Mouse (Mus musculus): ENCODE results near the gene Lpp.

Lpp gene

DNA sequence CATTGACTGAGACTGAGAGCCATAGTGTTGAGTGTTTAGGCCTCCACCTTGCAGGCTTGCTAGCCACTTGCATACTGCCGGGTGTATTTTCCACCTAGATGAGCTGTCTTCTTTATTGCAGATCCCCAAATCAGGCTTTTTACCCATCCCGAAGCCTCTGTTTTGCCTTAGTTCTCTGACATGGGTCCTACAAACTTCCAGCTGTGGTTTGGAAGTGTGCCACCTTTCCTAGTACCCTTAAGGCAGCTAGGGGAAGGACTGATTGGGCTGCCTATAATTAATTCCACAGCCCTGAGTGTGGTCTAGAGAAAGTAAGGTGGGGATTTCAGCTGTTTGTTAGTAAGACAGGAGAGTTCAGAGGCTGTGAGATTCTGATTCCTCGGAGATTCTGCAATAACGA lies 399.5 kb downstream of the Lpp start:
- DNase-seq (ENCODE audit: low read depth, low spot score) = no peak

DNA sequence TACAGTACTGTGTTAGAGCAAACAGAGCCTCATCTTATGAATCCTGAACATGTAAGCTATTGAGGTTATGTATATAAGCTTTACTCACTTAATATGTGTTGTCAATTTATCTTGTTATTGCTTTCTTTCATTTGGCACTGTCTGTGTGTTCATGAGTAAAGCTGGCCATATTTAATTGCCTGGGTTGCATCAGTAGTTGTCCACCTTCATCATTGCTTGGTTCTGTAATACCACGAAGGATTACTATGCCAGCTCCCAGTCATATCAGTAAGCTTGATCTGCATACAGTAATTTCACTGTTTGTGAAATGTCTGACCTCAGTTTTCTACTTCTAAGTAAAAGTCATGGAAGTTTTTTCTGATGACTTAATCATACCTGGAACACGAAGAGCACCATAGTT lies 401.4 kb downstream of the Lpp start:
- DNase-seq (ENCODE audit: low read depth, low spot score) = no peak

DNA sequence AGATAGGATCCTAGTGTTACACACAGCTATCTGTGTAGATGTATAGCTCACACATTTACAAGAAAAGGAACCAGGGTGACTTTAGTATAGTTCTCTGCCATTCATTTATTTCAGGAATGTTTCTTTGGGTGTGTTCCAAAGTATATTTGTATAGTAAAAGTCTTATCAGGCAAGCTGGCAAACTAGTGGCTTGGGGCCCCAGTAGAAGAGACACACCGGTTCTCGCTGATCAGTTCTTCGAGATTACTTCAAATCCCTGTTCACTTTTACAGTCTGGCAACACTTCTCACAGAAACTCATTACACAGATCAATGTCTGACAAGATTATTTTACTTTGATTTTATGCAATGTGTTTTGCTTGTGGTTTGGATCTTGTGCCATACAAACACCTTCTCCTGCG lies 408.0 kb downstream of the Lpp start:
- DNase-seq (ENCODE audit: low read depth, low spot score) = no peak

DNA sequence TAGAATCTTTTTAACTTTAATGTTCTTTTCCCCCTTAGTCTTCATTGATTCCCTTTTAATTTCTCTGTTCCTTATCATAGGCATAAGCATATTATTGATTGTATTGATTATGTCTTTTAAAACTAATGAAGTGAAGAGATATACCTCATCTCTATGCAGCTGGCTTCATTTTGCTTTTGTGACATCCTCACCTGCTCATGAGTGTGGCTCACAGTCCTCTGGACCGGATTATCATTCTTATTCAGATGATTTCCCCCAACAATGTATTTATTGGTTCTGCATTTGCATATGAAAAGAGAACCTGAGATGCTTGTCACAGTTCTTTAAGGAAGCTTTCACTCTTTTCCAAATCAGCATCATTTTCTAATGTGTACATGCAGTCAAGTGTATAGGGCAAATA lies 408.5 kb downstream of the Lpp start:
- DNase-seq (ENCODE audit: low read depth, low spot score) = no peak

DNA sequence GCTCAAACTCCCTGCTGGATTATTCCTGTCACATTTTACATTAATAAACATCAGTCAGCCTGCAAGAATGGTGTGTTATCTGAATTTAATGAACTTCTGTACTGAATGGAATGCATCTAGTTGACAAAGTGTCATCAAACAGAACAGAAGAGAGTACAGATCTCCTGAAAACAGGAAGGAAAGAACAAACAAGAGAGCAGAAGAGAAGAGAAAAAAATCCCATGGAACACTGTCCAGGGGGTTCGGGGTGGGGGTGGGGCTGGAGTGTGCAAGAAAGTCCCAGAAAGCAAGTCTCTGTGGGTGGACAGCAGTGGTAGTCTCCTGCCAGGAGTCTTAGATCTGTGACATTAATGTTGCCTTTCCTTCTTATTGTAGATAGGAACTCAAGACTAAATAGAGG lies 412.8 kb downstream of the Lpp start:
- no peak for DNase-seq (ENCODE audit: low read depth, low spot score)

DNA sequence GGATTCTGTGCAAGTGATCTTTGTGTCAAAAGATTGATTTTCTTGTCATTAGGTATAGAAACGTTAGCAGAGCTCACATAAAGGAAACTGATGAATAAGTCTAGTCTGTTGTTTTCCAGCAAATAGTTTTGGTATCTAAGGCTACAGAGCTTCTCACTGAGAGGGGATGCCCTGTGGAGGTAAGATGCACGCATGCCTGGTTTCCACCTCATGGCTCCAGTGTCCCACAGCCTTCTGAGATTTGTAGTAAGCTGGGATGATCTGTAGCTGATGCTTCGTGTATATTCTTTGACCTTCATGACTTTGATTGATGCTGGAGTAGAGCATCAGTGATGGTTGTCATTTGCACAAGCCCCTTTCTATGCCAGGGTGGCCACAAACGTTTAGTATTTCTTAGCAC lies 414.3 kb downstream of the Lpp start:
- DNase-seq (ENCODE audit: low read depth, low spot score) = no peak

DNA sequence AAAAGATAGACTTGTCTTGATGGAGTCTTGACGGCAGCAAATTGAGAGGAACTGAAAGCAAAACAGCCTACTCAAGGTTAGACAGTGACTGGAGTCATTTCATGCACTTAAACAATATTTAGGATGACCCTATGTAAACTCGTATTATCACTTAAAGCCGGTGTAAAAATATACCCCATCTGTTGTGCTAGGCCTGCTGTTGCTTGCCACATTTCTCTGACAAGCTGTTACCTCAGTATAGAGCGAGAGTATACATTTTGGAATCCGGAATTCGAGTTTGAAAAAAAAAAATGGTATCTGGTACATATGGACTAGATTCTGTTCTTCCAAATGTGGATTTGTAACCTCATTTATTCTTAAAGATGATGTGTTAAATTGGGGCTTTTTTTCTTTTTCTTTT lies 416.5 kb downstream of the Lpp start:
- DNase-seq (ENCODE audit: low read depth, low spot score) = no peak

DNA sequence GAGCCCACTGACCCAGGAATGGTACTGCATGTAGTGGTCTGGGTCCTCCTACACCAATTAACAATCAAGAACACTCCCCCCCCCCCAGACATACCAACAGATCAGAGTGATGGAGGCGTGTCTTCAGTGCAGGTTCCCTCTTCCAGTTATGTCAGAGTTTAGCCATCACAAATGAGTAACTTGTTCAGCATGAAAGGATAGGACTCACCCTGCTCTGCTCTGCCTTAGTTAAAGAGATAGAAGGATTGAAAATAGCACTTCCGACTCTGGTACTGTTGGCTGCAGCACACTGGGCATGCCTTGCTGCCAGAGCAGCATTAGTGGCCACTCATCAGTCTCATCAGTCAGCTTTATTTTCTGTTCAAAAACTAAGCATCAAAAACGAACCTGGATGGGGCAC lies 423.3 kb downstream of the Lpp start:
- no peak for DNase-seq (ENCODE audit: low read depth, low spot score)

DNA sequence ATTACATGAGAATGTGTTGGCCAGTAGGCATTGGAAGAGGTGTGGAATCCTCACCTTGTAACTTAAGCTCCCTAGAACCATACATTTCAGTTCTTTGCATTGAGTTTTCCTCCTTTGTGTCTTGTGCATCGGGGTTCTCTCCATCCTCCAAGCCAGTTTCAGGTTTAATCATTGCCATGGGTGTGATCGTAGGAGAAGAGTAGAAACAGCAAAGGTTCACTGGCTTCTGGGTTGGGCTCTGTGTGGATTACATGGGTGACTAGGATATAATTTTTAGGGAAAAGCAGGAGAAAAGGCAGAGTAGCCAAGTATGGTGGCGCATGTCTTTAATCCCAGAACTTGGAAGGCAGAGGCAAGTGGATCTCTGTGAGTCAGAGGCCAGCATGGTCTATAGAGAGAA lies 424.1 kb downstream of the Lpp start:
- DNase-seq (ENCODE audit: low read depth, low spot score) = no peak

DNA sequence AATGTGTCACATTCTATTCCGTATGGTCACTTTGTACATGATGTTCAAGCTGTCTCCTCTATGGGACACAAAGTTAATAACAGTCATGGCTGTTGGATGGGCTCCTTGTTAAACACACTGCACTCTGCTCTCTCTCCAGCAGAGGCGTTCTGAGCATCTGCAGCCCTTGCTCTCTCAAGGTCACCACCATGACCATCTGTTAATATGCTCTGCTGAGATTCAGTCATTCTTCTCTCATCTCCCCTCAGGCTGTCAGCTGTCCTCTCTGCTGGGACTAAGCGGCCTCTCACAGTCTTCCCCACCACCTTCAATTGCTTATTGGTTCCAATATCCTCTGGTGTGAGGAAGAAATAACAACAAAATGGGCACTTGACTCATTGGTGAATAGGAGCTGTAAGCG lies 425.8 kb downstream of the Lpp start:
- DNase-seq (ENCODE audit: low read depth, low spot score) = no peak

DNA sequence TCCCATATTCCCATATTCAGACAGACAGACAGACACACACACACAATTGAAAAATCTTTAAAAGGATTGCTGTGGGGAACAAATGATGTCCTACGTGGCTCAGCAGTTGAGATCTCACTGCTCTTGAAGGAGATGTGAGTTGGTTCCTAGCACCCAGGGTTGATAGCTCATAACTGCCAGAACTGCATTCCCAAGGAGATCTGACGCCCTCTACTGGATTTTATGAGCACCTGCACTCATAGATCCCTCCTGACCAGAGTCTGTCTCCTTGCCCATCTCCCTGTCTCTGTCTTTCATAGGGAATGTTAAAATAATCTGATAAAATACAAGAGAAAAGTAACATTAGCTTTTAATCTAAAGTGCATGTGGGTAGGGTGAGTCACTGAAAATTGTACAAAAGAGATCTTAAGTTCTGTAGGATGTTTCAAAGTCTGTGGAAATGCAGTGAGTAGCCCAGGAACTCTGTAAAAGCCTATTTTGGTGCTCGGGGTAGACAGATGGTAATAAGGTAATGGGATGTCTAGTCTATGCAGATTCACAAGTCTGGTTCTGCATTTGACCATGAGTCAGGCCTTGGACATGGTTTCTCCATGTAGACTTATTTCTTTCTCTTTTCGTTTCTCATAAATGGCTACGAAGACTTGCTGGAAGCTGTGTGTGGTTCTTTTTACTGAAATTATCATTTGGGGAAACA lies 429.0 kb downstream of the Lpp start:
- no peak for DNase-seq (ENCODE audit: low read depth, low spot score)

DNA sequence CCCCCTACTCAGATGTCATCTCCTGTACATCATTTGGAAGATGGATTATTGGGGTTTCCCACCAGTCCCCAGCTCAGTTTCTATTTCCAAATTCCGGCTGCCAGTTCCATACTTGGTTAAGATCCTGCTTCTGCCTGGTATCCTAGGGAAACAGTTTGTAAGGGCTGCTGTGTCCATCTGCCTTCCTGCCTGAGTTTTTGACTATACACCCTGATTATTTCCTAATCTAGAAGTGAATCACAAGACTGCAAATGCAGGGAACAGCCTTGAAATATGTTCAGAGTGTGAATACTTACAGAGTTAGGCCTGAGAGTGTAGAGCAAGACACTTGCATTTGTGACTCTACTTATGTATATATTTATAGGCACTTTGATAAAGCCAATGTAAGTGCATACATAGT lies 429.6 kb downstream of the Lpp start:
- no peak for DNase-seq (ENCODE audit: low read depth, low spot score)

DNA sequence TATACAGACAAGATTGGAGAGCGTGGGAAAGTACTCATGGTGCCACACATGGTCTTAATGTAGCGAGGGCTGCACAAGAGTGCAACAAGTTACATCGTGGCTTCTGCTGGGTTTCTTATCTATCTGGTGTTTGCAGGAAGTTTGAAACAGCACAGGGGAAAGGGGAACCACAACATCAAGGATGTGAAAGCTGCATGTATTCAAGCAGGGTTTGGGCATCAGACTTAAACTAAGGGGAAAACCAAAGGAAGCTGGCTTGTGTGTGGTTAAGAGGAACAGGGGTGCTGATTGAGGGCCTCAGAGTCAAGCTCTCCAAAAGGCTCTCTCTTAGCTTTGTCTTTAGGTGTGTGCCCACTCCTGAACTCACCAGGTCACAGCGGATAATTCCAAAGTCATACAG lies 433.1 kb downstream of the Lpp start:
- DNase-seq (ENCODE audit: low read depth, low spot score) = peak; percentile 54

DNA sequence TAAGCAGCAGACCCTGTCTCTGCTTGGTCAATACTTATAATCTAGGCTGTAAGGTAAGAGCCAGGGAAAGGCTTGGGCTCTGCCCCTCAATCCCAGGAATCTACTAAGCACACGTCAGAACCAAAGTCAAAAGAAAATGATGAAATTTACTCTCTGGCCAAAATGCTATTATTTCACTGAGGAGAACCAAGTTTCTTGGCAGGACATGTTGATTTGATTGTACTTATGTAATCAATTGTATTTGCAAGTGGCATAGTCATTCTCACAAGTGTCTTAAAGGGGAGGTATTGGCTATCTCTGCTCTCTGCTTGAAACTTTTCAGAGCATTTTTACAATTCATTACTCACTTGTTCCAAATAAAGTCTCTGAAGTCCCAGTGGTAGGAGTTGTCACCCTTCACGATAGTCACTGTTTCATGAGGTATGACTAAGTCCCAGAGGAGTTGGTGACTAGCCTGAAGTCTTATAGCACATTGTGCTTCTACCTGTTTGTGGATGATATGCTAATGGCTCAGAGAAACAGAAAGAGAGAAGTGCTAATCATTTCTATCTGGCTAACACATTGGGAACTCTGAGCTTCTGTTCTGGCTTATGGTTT lies 435.0 kb downstream of the Lpp start:
- no peak for DNase-seq (ENCODE audit: low read depth, low spot score)

DNA sequence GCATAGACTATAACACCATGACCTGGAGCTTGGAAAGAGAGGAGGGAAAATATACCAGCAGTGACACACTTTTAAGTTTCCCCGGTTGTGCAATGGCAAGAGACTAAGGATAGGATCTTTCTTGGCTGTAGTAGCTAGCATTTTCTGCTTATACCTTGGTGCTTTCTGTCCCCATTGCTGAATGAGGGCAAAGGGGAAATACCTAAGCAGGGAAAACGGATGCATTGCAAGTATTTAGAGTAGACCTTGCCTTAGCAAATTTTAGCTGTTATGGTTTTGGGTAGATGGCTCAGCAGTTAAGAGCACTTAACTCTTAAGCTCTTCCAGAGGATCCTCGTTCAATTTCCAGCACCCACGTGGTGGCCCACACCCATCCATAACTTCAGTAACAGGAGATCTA lies 436.6 kb downstream of the Lpp start:
- DNase-seq (ENCODE audit: low read depth, low spot score) = no peak

DNA sequence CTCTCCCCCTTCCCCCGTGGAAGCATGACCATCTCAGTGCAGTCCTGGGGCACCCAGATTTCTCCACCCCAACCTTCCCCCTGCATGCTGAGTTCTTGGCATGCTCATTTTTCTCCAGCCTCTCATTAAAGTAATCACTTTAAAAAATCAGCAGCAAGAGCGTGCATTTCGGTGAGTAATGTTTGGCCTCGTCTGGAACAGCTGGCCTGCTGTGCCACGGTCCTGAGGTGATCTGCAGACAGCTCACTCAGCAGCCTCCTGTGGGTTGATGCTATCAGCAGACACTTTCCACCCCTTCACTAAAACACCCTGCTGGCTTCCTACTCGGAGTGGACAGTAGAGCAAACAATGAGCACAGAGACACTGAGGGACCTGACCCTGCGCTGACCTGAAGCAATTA lies 437.6 kb downstream of the Lpp start:
- DNase-seq (ENCODE audit: low read depth, low spot score) = no peak

DNA sequence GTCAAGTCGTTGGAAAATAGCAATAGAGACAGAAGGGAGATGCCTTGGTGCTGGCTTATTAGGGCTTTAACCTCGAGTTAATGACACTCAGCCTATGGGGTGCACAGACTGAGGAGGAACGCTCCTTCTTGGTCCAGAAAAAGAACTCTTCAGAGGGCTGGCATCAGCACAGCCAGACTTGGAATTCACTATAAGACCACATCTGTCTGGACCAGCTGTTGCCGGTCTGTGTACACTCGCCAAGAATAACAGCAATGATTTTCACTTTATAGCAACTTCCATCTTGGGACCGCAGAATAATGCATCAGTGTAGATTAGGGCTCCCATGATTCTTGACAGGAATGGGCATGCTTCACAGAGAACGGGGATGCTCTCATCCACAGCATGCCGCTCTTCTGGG lies 439.9 kb downstream of the Lpp start:
- DNase-seq (ENCODE audit: low read depth, low spot score) = no peak

DNA sequence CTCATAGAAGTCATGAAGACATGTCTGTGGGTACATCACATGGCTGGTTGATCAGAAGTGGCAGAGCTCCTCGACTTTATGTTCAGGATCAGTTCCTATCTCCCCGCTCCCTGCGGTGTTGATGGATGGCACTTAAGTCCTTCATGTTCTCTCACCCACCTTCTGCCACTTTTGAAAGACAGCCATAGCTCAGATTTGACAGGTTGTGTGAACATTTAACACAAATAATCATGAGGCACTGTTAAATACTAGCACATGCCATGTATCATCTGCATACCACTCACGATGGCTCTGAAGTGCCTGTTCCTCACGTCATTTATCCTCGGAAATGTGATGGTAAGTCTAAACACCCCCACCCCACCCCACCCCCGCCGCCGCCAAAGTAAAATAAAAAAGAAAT lies 441.2 kb downstream of the Lpp start:
- no peak for DNase-seq (ENCODE audit: low read depth, low spot score)

DNA sequence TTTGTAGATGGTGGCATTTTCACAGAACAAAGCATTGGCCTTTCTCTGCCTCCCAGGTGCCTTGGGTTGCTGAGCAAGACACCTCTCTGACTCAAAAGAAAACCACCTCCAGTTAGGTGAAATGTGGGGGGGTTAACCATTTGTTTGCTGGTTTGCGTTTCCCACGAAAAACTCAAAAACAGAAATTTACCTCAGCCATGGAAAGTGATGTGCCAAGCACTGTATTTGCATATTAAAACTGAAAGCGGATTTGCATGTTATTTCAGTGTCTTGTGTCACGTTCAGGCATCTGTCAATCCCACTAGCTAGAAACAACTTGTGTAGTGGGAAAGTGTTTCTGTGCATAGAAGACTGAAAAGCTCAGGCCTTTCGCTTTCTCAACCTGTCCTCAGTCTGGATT lies 443.2 kb downstream of the Lpp start:
- peak; percentile 70 for DNase-seq (ENCODE audit: low read depth, low spot score)

DNA sequence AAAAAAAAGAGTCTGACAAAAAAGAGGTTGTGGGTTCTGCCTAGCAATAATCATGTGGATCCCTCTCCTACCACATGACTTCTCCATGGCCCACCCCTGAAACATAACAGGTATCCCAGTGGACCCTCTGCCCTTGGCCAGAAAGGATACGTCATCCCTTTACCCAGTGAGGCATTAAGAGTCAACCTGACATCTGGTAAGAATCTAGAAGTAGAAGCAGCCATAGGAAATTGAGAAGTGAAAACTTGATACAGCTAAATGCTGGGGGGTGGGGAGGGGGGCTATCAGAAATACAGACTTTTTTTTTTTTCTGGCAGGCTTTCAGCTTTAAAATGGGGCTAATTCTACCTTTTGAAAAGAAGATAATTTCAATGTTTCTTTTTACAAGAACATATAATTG lies 445.7 kb downstream of the Lpp start:
- no peak for DNase-seq (ENCODE audit: low read depth, low spot score)

DNA sequence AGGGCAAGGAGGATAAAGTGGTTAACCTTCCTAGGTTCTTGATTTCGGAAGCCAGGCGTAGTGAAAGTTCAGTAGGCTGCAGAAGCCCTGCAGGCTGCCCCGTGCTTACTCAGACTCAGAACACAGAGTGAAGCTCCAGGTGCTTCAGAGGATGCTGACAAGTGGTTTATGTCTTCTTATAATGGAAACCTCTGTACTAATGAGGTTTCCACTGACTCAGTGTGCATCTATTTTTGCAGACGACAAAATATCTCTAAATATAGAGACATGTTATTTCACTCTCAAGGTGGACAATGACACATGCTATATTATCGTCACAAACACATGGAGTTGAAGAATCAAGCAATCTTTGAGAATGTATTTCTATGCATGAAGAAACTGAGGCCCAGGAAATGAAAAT lies 446.8 kb downstream of the Lpp start:
- DNase-seq (ENCODE audit: low read depth, low spot score) = peak; percentile 46

DNA sequence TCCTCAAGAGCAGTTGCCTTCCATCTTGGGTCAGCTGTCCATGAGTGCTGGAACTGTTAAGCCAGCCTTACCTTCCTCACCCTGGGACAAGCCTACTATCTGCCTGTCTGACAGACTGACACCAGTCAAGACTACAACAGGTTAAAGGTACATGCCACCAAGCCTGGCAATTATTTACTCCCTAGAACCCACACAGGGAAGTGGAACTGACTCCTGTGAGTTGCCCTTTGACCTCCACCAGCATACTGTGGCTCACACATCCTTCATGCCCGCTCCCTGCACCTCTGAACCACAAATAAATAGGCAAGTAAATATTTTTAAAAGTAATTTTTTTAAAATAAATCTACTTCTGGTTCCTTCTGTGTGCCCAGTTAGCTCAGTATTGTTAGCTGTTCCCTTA lies 452.8 kb downstream of the Lpp start:
- DNase-seq (ENCODE audit: low read depth, low spot score) = no peak

DNA sequence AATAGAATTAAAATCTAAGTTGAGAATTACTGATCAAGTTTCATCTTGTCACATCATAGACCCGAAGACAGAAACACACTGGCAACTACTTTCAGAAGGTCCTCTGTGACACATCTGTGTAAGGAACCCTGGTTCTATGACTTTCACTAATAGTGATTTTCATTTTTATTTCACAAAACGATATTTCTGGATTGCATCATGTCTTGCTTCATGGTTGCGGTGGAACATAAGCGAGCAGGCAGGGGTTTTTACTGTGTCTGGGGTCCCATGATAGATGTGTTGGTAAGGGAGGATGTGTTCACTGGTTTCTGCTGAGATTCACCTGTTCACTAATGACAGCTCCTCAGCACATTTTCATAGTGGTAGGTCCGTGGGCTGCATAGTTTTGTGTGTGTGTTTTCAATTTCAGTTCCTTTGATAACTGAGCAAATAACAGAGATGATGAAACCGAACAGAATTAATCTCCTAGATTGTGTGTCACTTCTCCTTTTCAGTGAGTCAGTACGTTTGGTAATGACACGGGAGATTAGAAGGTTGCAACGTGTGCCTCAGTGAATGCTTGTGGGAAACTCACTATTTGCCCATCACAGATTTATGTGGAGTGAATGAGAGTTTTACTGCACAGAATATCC lies 466.3 kb downstream of the Lpp start:
- peak; percentile 32 for DNase-seq (ENCODE audit: low read depth, low spot score)
